Mouse (Mus musculus): Measurements from ENCODE around the gene Hebp2.
"Not testable (repeated sequence)": the region's sequence is repeated elsewhere in the genome, so short reads cannot be mapped to it uniquely, and the experiment has no call there.

Hebp2 gene

GRCm38 (mm10) chr10:18545813-18546235, at the start of gene Hebp2:
Gene Hebp2 (minus strand): TSS chr10:18546076.
- peak; percentile 69 for DNase-seq (ENCODE audit: low read depth, low spot score)

GRCm38 (mm10) chr10:18589455-18589854, 43.6 kb upstream of the Hebp2 start:
- no peak for DNase-seq (ENCODE audit: low read depth, low spot score)

- no peak for DNase-seq (ENCODE audit: low read depth, low spot score)
Measured at GRCm38 (mm10) chr10:18584188-18584587, 38.3 kb upstream of the Hebp2 start.

GRCm38 (mm10) chr10:18572581-18572980, 26.7 kb upstream of the Hebp2 start:
- no peak for DNase-seq (ENCODE audit: low read depth, low spot score)

GRCm38 (mm10) chr10:18562940-18563339, 17.1 kb upstream of the Hebp2 start:
- DNase-seq (ENCODE audit: low read depth, low spot score) = no peak

- no peak for DNase-seq (ENCODE audit: low read depth, low spot score)
Measured at GRCm38 (mm10) chr10:18561445-18561844, 15.6 kb upstream of the Hebp2 start.

GRCm38 (mm10) chr10:18559076-18559475, 13.2 kb upstream of the Hebp2 start:
- DNase-seq (ENCODE audit: low read depth, low spot score) = not testable (repeated sequence)

- DNase-seq (ENCODE audit: low read depth, low spot score) = no peak
Measured at GRCm38 (mm10) chr10:18549321-18550216, 3.7 kb upstream of the Hebp2 start.

- DNase-seq (ENCODE audit: low read depth, low spot score) = no peak
Measured at GRCm38 (mm10) chr10:18547381-18547780, 1.5 kb upstream of the Hebp2 start.

- DNase-seq (ENCODE audit: low read depth, low spot score) = no peak
Measured at GRCm38 (mm10) chr10:18545309-18545708, 567 bp downstream of the Hebp2 start.

GRCm38 (mm10) chr10:18536889-18537288, 9.0 kb downstream of the Hebp2 start:
- DNase-seq (ENCODE audit: low read depth, low spot score) = no peak

- no peak for DNase-seq (ENCODE audit: low read depth, low spot score)
Measured at GRCm38 (mm10) chr10:18532293-18532692, 13.6 kb downstream of the Hebp2 start.

- no peak for DNase-seq (ENCODE audit: low read depth, low spot score)
Measured at GRCm38 (mm10) chr10:18530161-18530560, 15.7 kb downstream of the Hebp2 start.

GRCm38 (mm10) chr10:18529177-18529576, 16.7 kb downstream of the Hebp2 start:
- no peak for DNase-seq (ENCODE audit: low read depth, low spot score)

- DNase-seq (ENCODE audit: low read depth, low spot score) = no peak
Measured at GRCm38 (mm10) chr10:18528475-18528874, 17.4 kb downstream of the Hebp2 start.

- DNase-seq (ENCODE audit: low read depth, low spot score) = no peak
Measured at GRCm38 (mm10) chr10:18527766-18528165, 18.1 kb downstream of the Hebp2 start.

- no peak for DNase-seq (ENCODE audit: low read depth, low spot score)
Measured at GRCm38 (mm10) chr10:18526851-18527675, 18.8 kb downstream of the Hebp2 start.

- no peak for DNase-seq (ENCODE audit: low read depth, low spot score)
Measured at GRCm38 (mm10) chr10:18526184-18526850, 19.6 kb downstream of the Hebp2 start.

GRCm38 (mm10) chr10:18525726-18526125, 20.1 kb downstream of the Hebp2 start:
- DNase-seq (ENCODE audit: low read depth, low spot score) = no peak

GRCm38 (mm10) chr10:18525311-18525710, 20.6 kb downstream of the Hebp2 start:
- no peak for DNase-seq (ENCODE audit: low read depth, low spot score)

GRCm38 (mm10) chr10:18522556-18522955, 23.3 kb downstream of the Hebp2 start:
- DNase-seq (ENCODE audit: low read depth, low spot score) = no peak

GRCm38 (mm10) chr10:18511496-18511895, 34.4 kb downstream of the Hebp2 start:
- no peak for DNase-seq (ENCODE audit: low read depth, low spot score)
